Mouse (Mus musculus): Measurements from ENCODE around the gene Tex52.

DNA sequence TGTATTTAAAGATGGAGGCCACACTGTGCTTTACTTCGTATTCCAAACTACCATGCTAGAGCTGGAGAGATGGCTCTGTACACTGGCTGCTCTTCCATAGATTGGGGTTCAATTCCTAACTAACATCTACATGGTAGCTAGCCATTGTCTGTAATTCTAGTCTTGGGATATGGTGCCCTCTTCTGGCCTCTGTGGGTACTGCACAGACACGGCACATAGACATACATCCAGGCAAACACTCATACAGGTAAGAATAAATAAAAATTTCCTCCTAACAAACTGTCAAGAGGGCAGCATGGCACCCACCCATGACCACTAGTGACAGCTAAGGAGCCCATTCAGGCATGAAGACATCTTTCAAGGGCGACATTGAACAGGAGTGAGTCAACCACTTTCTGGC lies 35.9 kb downstream of the Tex52 start:
- no peak for TF ChIP-seq CHD2 (IDR thresholded peaks at IDR 0.05; ENCODE audit: low read length)
- TF ChIP-seq EP300 (IDR thresholded peaks at IDR 0.05; ENCODE audit: low read depth in 1 of 2, low read length in 2 of 2), result no peak
- no peak for TF ChIP-seq POLR2AphosphoS2 (IDR thresholded peaks at IDR 0.05; ENCODE audit: low read length)
